Mouse (Mus musculus) B cell, adult (primary cell): ENCODE measurements around the gene Kcnq5. TPM values are rescaled to one million over a fixed set of nuclear protein-coding genes. Genes with fewer than 3 reads are reported as not detected.

Source experiments
- total RNA-seq: library from RNA; stranded (reverse); gene quantifications from 4 replicates; pipeline ENCODE4 v1.2.4, GENCODE M21; 2023; ENCODE audit not compliant: inconsistent age

Kcnq5 gene
- 9.1 to 14.5 TPM (median 13.1 TPM) in 4 replicates for total RNA-seq

GRCm38 (mm10) chr1:21961251-21962082, at the start of gene Kcnq5:
Kcnq5 (minus strand) TSS chr1:21961942.

DNA sequence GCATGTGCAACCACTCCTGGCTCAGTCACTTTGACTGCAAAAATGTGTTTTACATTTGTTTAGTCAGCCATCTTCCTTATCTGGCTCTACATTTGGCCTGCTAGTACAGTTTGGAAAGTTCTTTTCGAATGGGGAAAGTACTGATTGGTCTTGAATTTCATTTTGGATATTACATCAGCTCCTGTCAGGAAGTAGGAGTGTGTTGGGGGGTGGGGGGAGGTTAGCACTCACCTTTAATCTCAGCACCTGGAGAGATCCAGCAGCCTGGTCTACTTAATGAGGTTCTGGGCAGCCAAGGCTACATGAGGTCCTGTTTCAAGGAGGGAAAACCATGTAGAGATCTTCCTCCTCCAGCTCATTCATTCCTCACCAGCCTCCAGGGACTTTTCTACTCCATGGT, 578.5 kb downstream of the Kcnq5 start, which contains the start of gene Khdc1b:
Khdc1b (plus strand) TSS at position 301 of the 400 bp plus-strand sequence.

DNA sequence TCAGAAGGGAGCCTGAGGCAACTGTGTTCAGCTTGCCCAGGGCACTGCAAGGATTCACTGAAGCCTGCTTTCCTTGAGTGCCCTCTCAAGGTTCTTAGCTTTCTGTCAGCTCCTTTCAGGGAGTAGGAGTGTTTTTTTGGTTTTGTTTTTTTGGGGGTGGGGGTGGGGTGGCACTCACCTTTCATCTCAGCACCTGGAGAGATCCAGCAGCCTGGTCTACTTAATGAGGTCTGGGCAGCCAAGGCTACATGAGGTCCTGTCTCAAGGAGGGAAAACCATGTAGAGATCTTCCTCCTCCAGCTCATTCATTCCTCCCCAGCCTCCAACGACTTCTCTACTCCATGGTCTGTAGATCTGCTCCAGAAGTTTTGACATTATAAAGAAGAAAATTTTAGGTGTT, 593.7 kb downstream of the Kcnq5 start, which contains the start of gene Khdc1c:
Khdc1c (plus strand) TSS at position 301 of the 400 bp plus-strand sequence.

GRCm38 (mm10) chr1:21349341-21349740, 612.4 kb downstream of the Kcnq5 start, which contains the start of gene Khdc1a:
Khdc1a (plus strand) TSS chr1:21349641.

